Mouse (Mus musculus) ES-CJ7 (cell line): ENCODE results near the gene Klhl42.

Experiments
- DNase-seq: peaks from one replicate; pipeline ENCODE4 v3.0.0; 2011; ENCODE audit warnings: low read depth, low spot score

Gene Klhl42

DNA sequence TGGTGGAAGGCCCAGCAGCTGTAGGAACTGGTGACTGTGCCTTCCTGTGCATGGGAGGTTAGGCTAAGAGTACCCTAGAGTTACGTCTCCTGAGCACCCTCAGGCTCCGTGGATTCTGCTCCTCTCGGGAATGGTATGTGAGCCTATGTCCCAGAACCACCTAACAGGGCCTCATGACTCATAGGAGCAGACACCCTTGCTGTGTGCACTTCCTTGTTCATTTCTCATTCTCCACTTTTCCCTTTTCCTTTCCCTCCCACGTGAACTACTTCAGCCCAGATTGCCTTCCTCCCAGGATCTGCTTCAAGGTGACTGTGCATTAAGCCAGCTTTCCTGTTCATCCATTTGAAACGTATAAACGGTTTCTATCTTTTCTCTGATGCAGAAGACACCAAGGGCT is 59.9 kb downstream of the Klhl42 start:
- DNase-seq, result no peak

DNA sequence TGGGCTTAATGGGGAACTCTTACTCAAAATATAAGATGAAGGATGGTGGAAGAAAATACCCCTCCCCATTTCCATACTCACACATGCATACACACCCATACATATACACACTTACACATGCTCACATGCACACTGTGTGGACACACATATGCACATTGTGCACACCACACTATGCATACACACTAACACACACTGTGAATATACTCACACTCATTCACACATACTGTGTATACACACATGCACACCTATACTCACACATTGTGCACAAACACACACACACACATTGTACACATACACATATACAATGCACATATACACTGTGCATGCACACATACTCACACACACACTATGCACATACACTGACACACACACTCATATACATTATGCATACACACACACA is 60.7 kb downstream of the Klhl42 start:
- DNase-seq, result no peak

DNA sequence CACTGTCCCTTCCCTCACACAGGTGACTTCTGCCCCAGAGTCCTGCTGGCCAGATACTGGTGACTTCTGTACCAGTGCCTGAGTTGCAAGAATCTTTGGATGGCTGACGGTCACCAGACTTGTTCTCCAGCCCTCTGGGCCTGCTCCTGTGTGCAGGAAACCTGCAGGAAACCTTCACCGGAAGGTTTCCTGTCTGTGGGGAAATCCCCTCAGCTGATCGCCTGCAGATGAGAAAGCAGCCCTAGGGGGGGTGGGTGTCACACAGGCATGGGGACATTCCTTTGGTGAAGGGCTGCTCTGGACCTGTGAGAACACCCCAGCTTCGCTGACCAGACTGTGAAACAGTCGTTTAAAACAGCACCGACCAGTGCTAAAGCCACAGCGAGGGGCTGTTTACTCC is 63.9 kb downstream of the Klhl42 start:
- DNase-seq, result no peak

- no peak for DNase-seq
Observed at GRCm38 (mm10) chr6:147161818-147162584, 70.8 kb downstream of the Klhl42 start.
